Mouse (Mus musculus) fat pad, adult 2 months (tissue): ENCODE data around the gene Hoxb2.

Experiments
- DNase-seq: peaks from one replicate; pipeline ENCODE4 v3.0.0-alpha.2; 2011; ENCODE audit warnings: low read depth, low spot score; ENCODE audit errors: extremely low read depth

Gene Hoxb2

GRCm38 (mm10) chr11:96316696-96317607 is 33.4 kb upstream of the Hoxb2 start:
- DNase-seq, result no peak

- DNase-seq, result no peak
Observed at GRCm38 (mm10) chr11:96317608-96318367, 32.5 kb upstream of the Hoxb2 start, which contains the start of gene Hoxb4. Gene Hoxb4, plus strand, starts transcription at chr11:96318267.

- no peak for DNase-seq
Observed at GRCm38 (mm10) chr11:96318368-96319070, 31.8 kb upstream of the Hoxb2 start.

DNA sequence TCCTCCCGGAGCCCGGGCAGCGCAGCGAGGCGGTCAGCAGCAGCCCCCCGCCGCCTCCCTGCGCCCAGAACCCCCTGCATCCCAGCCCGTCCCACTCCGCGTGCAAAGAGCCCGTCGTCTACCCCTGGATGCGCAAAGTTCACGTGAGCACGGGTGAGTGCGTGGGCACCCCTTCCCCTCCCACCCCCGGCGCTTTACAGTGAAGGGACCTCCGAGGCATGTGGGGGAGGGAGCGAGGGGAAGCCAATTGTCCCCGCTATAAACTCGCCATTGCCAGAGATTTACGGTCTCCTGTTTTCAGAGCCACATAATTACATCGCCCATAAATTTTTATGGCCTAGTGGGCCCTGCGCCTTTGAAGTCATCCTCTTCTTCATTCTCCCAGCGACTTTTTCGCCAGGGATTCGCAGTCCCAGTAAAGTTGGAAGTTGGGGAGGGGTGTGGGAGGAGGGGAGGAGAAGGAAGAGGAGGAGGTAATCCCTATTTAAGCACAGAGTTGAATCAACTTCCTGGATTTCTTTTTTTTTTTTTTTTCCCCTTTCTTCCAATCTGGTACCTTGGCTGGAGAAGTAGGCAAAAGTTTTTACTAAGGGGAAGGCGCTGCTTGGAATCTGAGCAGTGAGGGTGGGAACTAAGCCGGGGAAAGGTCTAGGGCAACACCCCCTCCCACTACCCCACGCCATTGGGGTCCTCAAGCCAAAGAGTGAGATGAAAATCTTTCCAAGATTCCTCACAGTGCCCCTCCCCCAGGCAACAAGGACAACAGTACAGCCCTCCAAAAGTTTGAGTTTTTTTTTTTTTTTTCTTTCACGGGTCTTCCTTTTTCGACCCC is 31.0 kb upstream of the Hoxb2 start:
- DNase-seq, result no peak

DNA sequence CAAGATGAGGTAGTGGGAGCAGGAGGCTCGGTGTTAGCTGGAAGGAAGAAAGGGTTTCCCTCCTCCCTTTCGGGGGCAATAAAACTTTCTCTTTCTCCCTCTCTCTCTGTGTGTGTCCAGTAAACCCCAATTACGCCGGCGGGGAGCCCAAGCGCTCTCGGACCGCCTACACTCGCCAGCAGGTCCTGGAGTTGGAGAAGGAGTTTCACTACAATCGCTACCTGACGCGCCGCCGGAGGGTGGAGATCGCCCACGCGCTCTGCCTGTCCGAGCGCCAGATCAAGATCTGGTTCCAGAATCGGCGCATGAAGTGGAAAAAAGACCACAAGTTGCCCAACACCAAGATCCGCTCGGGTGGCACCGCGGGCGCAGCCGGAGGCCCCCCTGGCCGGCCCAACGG is 30.4 kb upstream of the Hoxb2 start:
- DNase-seq, result no peak

- DNase-seq, result no peak
Observed at GRCm38 (mm10) chr11:96320688-96321087, 29.6 kb upstream of the Hoxb2 start.

- no peak for DNase-seq
Observed at GRCm38 (mm10) chr11:96321846-96322245, 28.5 kb upstream of the Hoxb2 start.

GRCm38 (mm10) chr11:96322738-96323137 is 27.6 kb upstream of the Hoxb2 start:
- DNase-seq, result no peak

DNA sequence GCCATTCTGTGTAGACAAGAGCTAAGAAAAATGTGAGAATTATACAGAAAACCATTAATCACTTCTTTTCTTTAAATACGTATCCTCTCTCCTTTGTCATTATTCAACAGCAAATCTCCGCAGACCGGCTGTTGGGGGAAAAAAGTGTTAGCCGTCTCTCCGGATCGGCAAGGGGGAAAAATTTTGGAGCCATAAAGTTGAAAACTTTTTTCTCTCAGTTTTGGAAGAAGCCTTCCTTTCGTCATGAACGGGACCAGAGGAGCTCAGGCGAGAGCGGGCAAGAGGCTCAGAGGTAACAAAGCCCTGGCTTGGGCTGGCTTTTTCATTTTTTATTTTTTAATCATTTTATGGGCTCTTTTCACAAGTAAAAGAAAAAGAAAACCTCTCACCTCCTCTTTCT is 27.2 kb upstream of the Hoxb2 start, which contains the start of gene Hoxb3:
Hoxb3 (plus strand) TSS at position 173 of the 400 bp plus-strand sequence.
- no peak for DNase-seq

GRCm38 (mm10) chr11:96324125-96324524 is 26.2 kb upstream of the Hoxb2 start:
- no peak for DNase-seq

DNA sequence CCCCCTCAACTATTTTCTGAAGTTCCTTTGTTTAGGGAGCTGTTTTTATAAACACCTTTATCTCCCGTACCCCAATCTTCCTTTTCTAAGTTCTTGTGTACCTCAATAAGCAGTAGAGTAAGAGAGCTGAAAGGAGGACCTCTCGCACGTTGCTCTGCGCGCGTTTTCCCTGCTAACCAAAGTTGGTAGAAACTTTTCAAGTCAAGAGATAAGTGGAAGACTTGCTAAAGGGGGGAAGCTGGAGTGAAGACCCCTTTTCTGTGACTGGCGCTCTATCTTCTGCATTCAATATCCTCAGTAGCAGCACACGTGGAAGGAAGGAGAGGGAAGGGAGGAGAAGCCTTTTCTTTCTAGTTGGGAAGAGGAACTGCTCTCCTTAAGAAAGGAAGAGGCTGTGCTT is 25.4 kb upstream of the Hoxb2 start:
- DNase-seq, result no peak

DNA sequence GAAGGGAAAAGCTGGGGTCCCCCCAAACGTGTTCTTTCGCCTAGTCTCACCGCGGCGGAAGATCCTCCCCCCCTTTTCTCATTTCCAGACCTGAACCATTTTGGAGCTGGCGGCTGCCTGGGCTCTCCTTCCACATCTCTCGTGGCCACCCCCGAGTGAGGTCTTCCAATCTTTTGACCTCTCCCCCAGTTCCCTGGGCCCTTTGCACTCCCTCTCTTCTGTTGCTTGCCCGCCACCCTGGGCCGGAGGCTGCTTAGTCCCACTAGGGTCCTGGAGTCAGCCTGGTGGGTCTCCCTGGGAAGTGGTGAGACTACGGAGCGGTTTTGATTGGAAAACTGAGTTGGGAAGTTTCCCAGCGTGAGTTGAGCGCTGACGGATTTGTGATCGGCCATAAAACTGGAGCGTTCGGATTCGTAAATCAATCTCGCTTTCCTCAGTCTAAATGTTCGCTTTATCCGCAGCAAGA is 24.5 kb upstream of the Hoxb2 start:
- DNase-seq, result no peak

GRCm38 (mm10) chr11:96326705-96327104 is 23.6 kb upstream of the Hoxb2 start:
- no peak for DNase-seq

- no peak for DNase-seq
Observed at GRCm38 (mm10) chr11:96327122-96327521, 23.2 kb upstream of the Hoxb2 start.

GRCm38 (mm10) chr11:96327750-96328149 is 22.6 kb upstream of the Hoxb2 start:
- DNase-seq, result no peak

GRCm38 (mm10) chr11:96328605-96329004 is 21.7 kb upstream of the Hoxb2 start:
- no peak for DNase-seq

DNA sequence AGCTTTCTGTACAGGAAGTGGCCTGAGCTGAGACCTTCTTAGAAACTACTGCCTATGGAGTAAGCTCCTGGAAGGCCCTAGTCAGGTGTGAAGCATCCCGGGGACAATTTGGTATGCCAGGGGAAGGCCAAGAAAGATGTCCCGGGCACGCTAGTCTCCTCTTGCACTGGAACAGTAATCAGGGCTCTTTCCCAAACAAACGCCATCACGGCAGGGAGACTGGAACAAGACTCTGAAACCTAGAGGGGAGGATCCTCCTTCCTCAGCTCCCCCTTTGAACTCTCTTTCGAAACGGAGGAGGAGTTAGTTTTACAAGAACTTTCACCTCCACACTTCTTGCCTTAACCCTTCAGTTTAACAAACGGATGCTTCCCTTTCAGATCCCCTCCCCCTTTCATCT is 18.2 kb upstream of the Hoxb2 start:
- no peak for DNase-seq

- no peak for DNase-seq
Observed at GRCm38 (mm10) chr11:96332618-96333032, 17.7 kb upstream of the Hoxb2 start.

GRCm38 (mm10) chr11:96333241-96334001 is 16.9 kb upstream of the Hoxb2 start:
- no peak for DNase-seq

- no peak for DNase-seq
Observed at GRCm38 (mm10) chr11:96334002-96334364, 16.3 kb upstream of the Hoxb2 start.
